Mouse (Mus musculus) left cerebral cortex, postnatal 36 days (tissue): Measurements from ENCODE around the gene Hvcn1. TPM values are rescaled to one million over a fixed set of nuclear protein-coding genes. Genes with fewer than 3 reads are reported as not detected.

Experiments used
- DNase-seq, 2 experiments: peaks; one replicate each; pipeline ENCODE4 v3.0.0; 2021 to 2022; ENCODE audit warnings: low spot score in 2 of 2, mixed read lengths in 1 of 2
- intact Hi-C: fragments of 180-260 bp; cut with DNase I; formaldehyde crosslinking; loops from one replicate; pipeline ENCODE4 v1.15.1; 2025
- total RNA-seq, 2 experiments: library from RNA; stranded (reverse); gene quantifications; 2 replicates each; pipeline ENCODE4 v1.2.3; 2021

The Hvcn1 gene
- total RNA-seq, 2 experiments from 2014 or later = 2.6 to 2.7 TPM

GRCm38 (mm10) chr5:122285767-122286150, 79.2 kb downstream of the Hvcn1 start:
- intact Hi-C loops = no loop called here
- no peak for DNase-seq

- intact Hi-C loops = no loop called here
- DNase-seq = no peak
These were observed 79.6 kb downstream of the Hvcn1 start for GRCm38 (mm10) chr5:122286191-122286590.

- intact Hi-C loops = no loop called here
- DNase-seq = no peak
These were observed 80.4 kb downstream of the Hvcn1 start for GRCm38 (mm10) chr5:122287026-122287425.

DNA sequence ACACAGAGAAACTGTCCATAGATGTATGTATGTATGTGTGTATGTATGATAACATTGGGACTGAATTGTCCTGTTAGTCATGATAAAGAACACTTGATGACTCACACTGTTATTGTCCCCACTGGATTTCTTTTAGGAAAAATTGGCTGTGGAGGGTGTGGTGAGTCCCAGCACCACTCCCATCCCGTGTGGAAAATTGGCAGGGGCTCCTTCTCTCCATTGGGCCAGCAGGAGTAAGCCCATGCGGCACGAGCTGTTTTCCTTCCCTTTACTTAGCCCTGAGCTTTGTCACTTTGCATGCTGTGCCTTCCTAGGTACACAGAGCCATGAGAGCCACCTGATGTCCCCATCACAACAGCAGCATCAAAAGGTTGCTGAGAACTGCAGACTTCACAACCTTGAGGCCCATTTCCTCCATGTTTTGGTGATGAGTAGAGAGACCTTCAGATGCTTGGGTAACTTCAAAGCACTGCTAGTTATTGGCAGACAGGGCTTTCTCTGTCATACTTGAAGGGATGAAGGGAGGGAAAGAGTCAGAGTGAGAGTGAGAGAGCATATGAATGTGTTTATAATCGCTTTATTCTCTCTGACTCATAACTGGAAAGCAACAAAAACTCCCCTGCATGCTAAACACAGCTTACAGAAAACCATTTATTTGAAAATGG, 81.7 kb downstream of the Hvcn1 start:
- intact Hi-C loops = no loop called here
- DNase-seq = no peak

DNA sequence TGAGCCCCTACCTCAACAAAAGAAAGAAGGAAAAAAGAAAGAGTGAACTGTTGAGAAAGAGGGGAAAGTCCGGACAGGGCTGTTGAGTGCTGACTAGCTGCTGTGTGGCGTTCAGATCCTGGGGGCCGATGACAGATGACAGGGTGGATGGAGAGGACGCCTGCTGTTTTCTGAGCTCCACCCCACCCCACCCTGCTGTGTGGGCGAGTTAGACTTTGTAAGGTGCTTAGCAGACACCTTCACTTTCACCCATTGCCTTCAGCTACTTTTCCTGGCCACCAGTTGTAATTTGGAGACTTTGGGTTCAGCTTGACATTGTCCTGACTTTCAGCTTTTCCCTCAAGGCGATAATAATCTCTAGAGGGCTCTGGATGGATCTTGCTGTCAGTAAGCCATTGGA, 84.5 kb downstream of the Hvcn1 start:
- no peak for DNase-seq
- intact Hi-C loops = no loop called here

Other genes with a start within 250 kb of the Hvcn1 start
- 100 to 1,000 TPM; 187 to 216 TPM for gene Cux2, start 156.7 kb upstream of the Hvcn1 start, total RNA-seq
- gene Myl2, start 105.9 kb upstream of the Hvcn1 start, total RNA-seq = 1 to 10 TPM; 1.3 to 1.6 TPM
- under 1 TPM; 0.30 to 0.72 TPM for gene Ccdc63, start 66.0 kb upstream of the Hvcn1 start, total RNA-seq
- gene Ppp1cc, start 48.5 kb upstream of the Hvcn1 start, total RNA-seq = 100 to 1,000 TPM; 154 to 200 TPM
- 10 to 100 TPM; 12.2 to 14.5 TPM for gene Tctn1, start 57.7 kb downstream of the Hvcn1 start, total RNA-seq
- gene Pptc7, start 77.6 kb downstream of the Hvcn1 start, total RNA-seq = 10 to 100 TPM; 39.1 to 42.7 TPM
- 1 to 10 TPM; 2.8 to 4.6 TPM for gene Rad9b, start 147.4 kb downstream of the Hvcn1 start, total RNA-seq
- 100 to 1,000 TPM; 185 to 191 TPM for gene Vps29, start 147.6 kb downstream of the Hvcn1 start, total RNA-seq
- gene Gpn3, start 165.1 kb downstream of the Hvcn1 start, total RNA-seq = 10 to 100 TPM; 24.4 to 25.7 TPM
- 10 to 100 TPM; 69.7 to 73.1 TPM for gene Fam216a, start 165.6 kb downstream of the Hvcn1 start, total RNA-seq
- gene Arpc3, start 185.1 kb downstream of the Hvcn1 start, total RNA-seq = 100 to 1,000 TPM; 211 to 225 TPM
- gene Anapc7, start 214.9 kb downstream of the Hvcn1 start, total RNA-seq = 10 to 100 TPM; 31.5 to 34.0 TPM